8 mouse cellular contexts compared by ENCODE assay signal in genomic region chr12:97888801-97889455, GRCm38 (mm10).
DNase-seq lines count a peak whose midpoint lies in the region; ATAC-seq lines count a peak whose summit lies in the region.

No protein-coding gene starts in this region.

- no peak overlapping the region for H3K27ac ChIP-seq in heart, embryonic 16.5 days (ENCODE audit: low read length)
- H3K27ac ChIP-seq in midbrain, embryonic 13.5 days: peak overlapping the region; percentile 54

- H3K27me3 ChIP-seq in heart, embryonic 16.5 days (ENCODE audit: control insufficient read depth, insufficient read depth, low read length): no peaks in the 10 kb centered on the region
- no peaks in the 10 kb centered on the region for H3K27me3 ChIP-seq in midbrain, embryonic 13.5 days

- no peak for ATAC-seq in heart, embryonic 16.5 days (replicated peaks; ENCODE audit: extremely low read depth, insufficient read depth, low FRiP score)
- ATAC-seq in midbrain, embryonic 13.5 days: peak; percentile 75

- H3K4me3 ChIP-seq in heart, embryonic 16.5 days (ENCODE audit: low read length): no peak overlapping the region
- 0 out of 2 replicates have a peak overlapping the region, but pooled peaks have one; percentile 1 for H3K4me3 ChIP-seq in midbrain, embryonic 13.5 days (replicated peaks)

- no peak overlapping the region for H3K9ac ChIP-seq in heart, embryonic 16.5 days (ENCODE audit: low read length)
- H3K9ac ChIP-seq in midbrain, embryonic 13.5 days (replicated peaks): no peak overlapping the region

- no peaks in the 10 kb centered on the region for H3K36me3 ChIP-seq in heart, embryonic 16.5 days (ENCODE audit: control insufficient read depth, insufficient read depth)
- H3K36me3 ChIP-seq in midbrain, embryonic 13.5 days: no peaks in the 10 kb centered on the region

- H3K9me3 ChIP-seq in heart, embryonic 16.5 days (replicated peaks; ENCODE audit: control insufficient read depth, low read length): no peaks in the 10 kb centered on the region
- no peaks in the 10 kb centered on the region for H3K9me3 ChIP-seq in midbrain, embryonic 13.5 days

- intact Hi-C loops in heart, postnatal 36 days (cut with DNase I): no loop called here

- H3K4me2 ChIP-seq in heart, embryonic 16.5 days (ENCODE audit: low read depth, low read length): peak overlapping the region; percentile 40
- H3K4me2 ChIP-seq in midbrain, embryonic 13.5 days (replicated peaks): peak overlapping the region; percentile 35

- DNase-seq in heart, postnatal 36 days: no peak
- peak; percentile 37 for DNase-seq in embryo, embryonic 10.5 days (ENCODE audit: low spot score)
- DNase-seq in frontal cortex, postnatal 10 days (ENCODE audit: low spot score in 2 of 2): peak; percentile 7
- DNase-seq in thymus, postnatal 10 days (ENCODE audit: low spot score in 2 of 2): no peak
- DNase-seq in lung, postnatal 4 days: no peak
- DNase-seq in cerebellum, adult 9-10 months: no peak

- 22% methylated on average over 12 of the region's 12 CpGs for WGBS in heart, embryonic 16.5 days
- 4% methylated on average over 12 of the region's 12 CpGs for WGBS in midbrain, embryonic 13.5 days

- no peaks in the 10 kb centered on the region for H3K4me1 ChIP-seq in heart, embryonic 16.5 days (ENCODE audit: control insufficient read depth, insufficient read depth, low read length)
- peaks cover 18% of the 10 kb centered on the region for H3K4me1 ChIP-seq in midbrain, embryonic 13.5 days (replicated peaks)

Comparison
In these comparisons a context has a peak if more than half of its experiments do, and no peak if none do; other contexts are left out.
1. DNase-seq: peak in embryo, embryonic 10.5 days (single experiment) and frontal cortex, postnatal 10 days (2 of 2); none in heart, postnatal 36 days (0 of 2), thymus, postnatal 10 days (0 of 2), lung, postnatal 4 days (0 of 2) and cerebellum, adult 9-10 months (single experiment).